Comparison of ENCODE assay signal across 13 mouse cellular contexts in the genomic region with DNA sequence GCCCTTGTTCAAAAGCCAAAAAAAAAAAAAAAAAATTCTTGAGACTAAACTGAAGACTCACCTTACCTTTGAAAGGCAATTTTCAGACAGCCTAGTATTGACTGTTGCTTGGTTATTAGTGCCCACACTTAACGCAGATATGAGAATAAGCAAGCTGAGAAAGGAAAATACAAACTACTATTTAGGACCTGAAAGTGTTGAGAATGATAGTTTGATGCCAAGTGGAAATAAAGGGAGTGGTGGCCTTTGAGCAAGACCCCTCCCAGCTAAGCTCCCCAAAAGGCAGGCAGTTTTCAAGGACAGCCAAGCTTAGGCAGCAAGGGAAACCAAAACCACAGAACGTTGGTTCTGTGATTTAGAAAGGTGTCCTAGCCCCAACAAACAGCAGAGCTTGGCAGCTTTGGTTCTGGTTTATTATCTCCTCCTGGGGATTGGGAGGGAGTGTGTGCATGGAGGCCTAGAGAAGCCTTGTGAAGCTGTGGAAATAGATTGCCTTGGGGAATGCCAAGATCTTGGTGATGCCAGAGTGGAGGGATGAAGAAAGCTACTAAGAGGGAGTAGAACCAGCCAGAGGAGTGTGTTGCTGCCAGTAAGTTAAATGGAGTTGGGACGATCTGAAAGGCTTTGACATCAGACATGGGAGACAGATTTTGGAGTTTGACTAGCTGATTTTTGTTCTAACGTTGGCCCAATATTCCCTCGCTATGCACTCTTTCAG. TPM values are rescaled to one million over a fixed set of nuclear protein-coding genes. Genes with fewer than 3 reads are reported as not detected.
DNase-seq lines count a peak whose midpoint lies in the region; ATAC-seq and TF ChIP-seq lines count a peak whose summit lies in the region.
"Had no signal": no experiment of that assay in that cellular context is flagged by ENCODE, and none has a peak within 500 bp of the region (broad histone marks: within the 10 kb centered on the region; RNA-seq: fewer than 3 reads in every experiment).

No protein-coding gene starts in this region.

- no peak for TF ChIP-seq RAD21 in CH12.LX (IDR thresholded peaks at IDR 0.05; ENCODE audit: low read depth, low read length)

- no peaks in the 10 kb centered on the region for H3K27me3 ChIP-seq in forebrain, embryonic 15.5 days
- no peaks in the 10 kb centered on the region for H3K27me3 ChIP-seq in forebrain, embryonic 12.5 days
- no peaks in the 10 kb centered on the region for H3K27me3 ChIP-seq in kidney, postnatal 0 days (ENCODE audit: insufficient read depth, low read length)
- H3K27me3 ChIP-seq in CH12.LX (replicated peaks): no peaks in the 10 kb centered on the region
- no peaks in the 10 kb centered on the region for H3K27me3 ChIP-seq in limb, embryonic 14.5 days (ENCODE audit: control insufficient read depth, insufficient read depth, low read length)
- H3K27me3 ChIP-seq: embryonic facial prominence, embryonic 12.5 days had no signal

- 60% methylated on average over 5 of the region's 5 CpGs for WGBS in forebrain, embryonic 15.5 days
- WGBS in forebrain, embryonic 12.5 days: 71% methylated on average over 5 of the region's 5 CpGs
- 61% methylated on average over 5 of the region's 5 CpGs for WGBS in kidney, postnatal 0 days
- 68% methylated on average over 5 of the region's 5 CpGs for WGBS in limb, embryonic 14.5 days

- no peaks in the 10 kb centered on the region for H3K4me1 ChIP-seq in forebrain, embryonic 15.5 days
- no peaks in the 10 kb centered on the region for H3K4me1 ChIP-seq in forebrain, embryonic 12.5 days
- H3K4me1 ChIP-seq in kidney, postnatal 0 days (replicated peaks; ENCODE audit: insufficient read depth, low read length): no peaks in the 10 kb centered on the region
- H3K4me1 ChIP-seq in CH12.LX (ENCODE audit: control insufficient read depth in 1 of 2, insufficient read depth in 2 of 2): no peaks in the 10 kb centered on the region
- H3K4me1 ChIP-seq in limb, embryonic 14.5 days (ENCODE audit: control insufficient read depth, insufficient read depth, low read length): no peaks in the 10 kb centered on the region
- H3K4me1 ChIP-seq: embryonic facial prominence, embryonic 12.5 days had no signal

- TF ChIP-seq POLR2A in CH12.LX (IDR thresholded peaks at IDR 0.05; ENCODE audit: low read depth, low read length): 0 out of 2 replicates have a peak, but pooled peaks have one; percentile 42
- no peak for TF ChIP-seq POLR2A in limb, embryonic 14.5 days (IDR thresholded peaks at IDR 0.05; ENCODE audit: borderline replicate concordance, extremely low read depth, insufficient read depth, insufficient read length)

- in situ Hi-C loops in CH12.LX (cut with MboI; ENCODE audit: low pct_ligation_motif_present, low pct_unique_long_range_greater_than_20kb, low sequenced_read_pairs): no loop called here

- no peaks in the 10 kb centered on the region for H3K9me3 ChIP-seq in forebrain, embryonic 15.5 days
- H3K9me3 ChIP-seq in forebrain, embryonic 12.5 days: peaks cover 4% of the 10 kb centered on the region; the same call in 1 of the 2 replicates
- H3K9me3 ChIP-seq in kidney, postnatal 0 days (replicated peaks; ENCODE audit: low read length): no peaks in the 10 kb centered on the region
- peaks cover 4% of the 10 kb centered on the region for H3K9me3 ChIP-seq in CH12.LX (replicated peaks; ENCODE audit: low read length)
- no peaks in the 10 kb centered on the region for H3K9me3 ChIP-seq in limb, embryonic 14.5 days (ENCODE audit: control insufficient read depth, low read length)
- H3K9me3 ChIP-seq: embryonic facial prominence, embryonic 12.5 days had no signal

- DNase-seq in kidney, postnatal 0 days (ENCODE audit: low spot score): no peak
- no peak for DNase-seq in kidney, adult 9 months
- DNase-seq in CH12.LX (ENCODE audit: extremely low read depth): no peak
- DNase-seq in limb, embryonic 14.5 days (ENCODE audit: low spot score): no peak
- DNase-seq in layer of hippocampus, adult 18-20 months (ENCODE audit: low spot score in 2 of 2): no peak
- DNase-seq: cerebellum, adult 2 months; gastrocnemius, postnatal 10 days; heart, postnatal 36 days; kidney, adult 2 months had no signal

- no peak overlapping the region for H3K4me2 ChIP-seq in forebrain, embryonic 15.5 days (replicated peaks)
- H3K4me2 ChIP-seq in forebrain, embryonic 12.5 days: no peak overlapping the region
- H3K4me2 ChIP-seq in kidney, postnatal 0 days (ENCODE audit: low read length): no peak overlapping the region
- no peak overlapping the region for H3K4me2 ChIP-seq in CH12.LX (ENCODE audit: insufficient read depth, low read depth, poor library complexity, severe bottlenecking)
- H3K4me2 ChIP-seq in limb, embryonic 14.5 days (replicated peaks; ENCODE audit: low read depth, low read length, severe bottlenecking): no peak overlapping the region
- H3K4me2 ChIP-seq: embryonic facial prominence, embryonic 12.5 days had no signal

- H3K27ac ChIP-seq in forebrain, embryonic 15.5 days (replicated peaks): peak overlapping the region; percentile 14; the same call in 1 of the 2 replicates
- no peak overlapping the region for H3K27ac ChIP-seq in forebrain, embryonic 12.5 days
- 0 out of 2 replicates have a peak overlapping the region, but pooled peaks have one; percentile 19 for H3K27ac ChIP-seq in kidney, postnatal 0 days
- H3K27ac ChIP-seq in CH12.LX (ENCODE audit: insufficient read depth, low read depth): no peak overlapping the region
- H3K27ac ChIP-seq in limb, embryonic 14.5 days (replicated peaks; ENCODE audit: low read depth, low read length): 0 out of 2 replicates have a peak overlapping the region, but pooled peaks have one; percentile 19

- ATAC-seq in forebrain, embryonic 15.5 days (replicated peaks): no peak
- no peak for ATAC-seq in forebrain, embryonic 12.5 days (ENCODE audit: low FRiP score)
- no peak for ATAC-seq in kidney, postnatal 0 days (replicated peaks; ENCODE audit: low FRiP score, low read depth)
- 0 out of 2 replicates have a peak, but pooled peaks have one; percentile 2 for ATAC-seq in limb, embryonic 14.5 days (ENCODE audit: low FRiP score, low read depth)
- ATAC-seq in activated CD4-positive, CD25-positive, alpha-beta regulatory T cell, adult 4 months: no peak

- no peak for TF ChIP-seq CTCF in kidney, postnatal 0 days (IDR thresholded peaks at IDR 0.05; ENCODE audit: low read depth)
- TF ChIP-seq CTCF in CH12.LX (conservative IDR thresholded peaks at IDR 0.05 in 1 of 2, IDR thresholded peaks at IDR 0.05 in 1 of 2; ENCODE audit: low read depth in 2 of 2, low read length in 2 of 2): no peak

- peaks cover 96% of the 10 kb centered on the region for H3K36me3 ChIP-seq in forebrain, embryonic 15.5 days
- H3K36me3 ChIP-seq in forebrain, embryonic 12.5 days (replicated peaks): peaks cover 97% of the 10 kb centered on the region
- peaks cover 87% of the 10 kb centered on the region for H3K36me3 ChIP-seq in kidney, postnatal 0 days (ENCODE audit: insufficient read depth, low read length)
- peaks cover 86 to 92% of the 10 kb centered on the region in 2 experiments for H3K36me3 ChIP-seq in CH12.LX (replicated peaks in 1 of 2; ENCODE audit: control insufficient read depth in 1 of 2, insufficient read depth in 1 of 2, low read length in 1 of 2)
- peaks cover 99% of the 10 kb centered on the region for H3K36me3 ChIP-seq in limb, embryonic 14.5 days (ENCODE audit: control insufficient read depth, insufficient read depth, low read length)

- H3K9ac ChIP-seq in forebrain, embryonic 15.5 days (replicated peaks): no peak overlapping the region
- no peak overlapping the region for H3K9ac ChIP-seq in forebrain, embryonic 12.5 days
- H3K9ac ChIP-seq in kidney, postnatal 0 days (ENCODE audit: low read depth, low read length): no peak overlapping the region
- no peak overlapping the region for H3K9ac ChIP-seq in CH12.LX (ENCODE audit: insufficient read depth, low read depth)
- H3K9ac ChIP-seq in limb, embryonic 14.5 days (ENCODE audit: low read depth, low read length, severe bottlenecking): no peak overlapping the region
- H3K9ac ChIP-seq: embryonic facial prominence, embryonic 12.5 days had no signal

- H3K4me3 ChIP-seq in forebrain, embryonic 15.5 days: no peak overlapping the region
- H3K4me3 ChIP-seq in forebrain, embryonic 12.5 days (replicated peaks): no peak overlapping the region
- no peak overlapping the region for H3K4me3 ChIP-seq in kidney, postnatal 0 days (replicated peaks; ENCODE audit: low read depth, low read length)
- no peak overlapping the region for H3K4me3 ChIP-seq in CH12.LX (replicated peaks in 1 of 3; ENCODE audit: low read depth in 2 of 3, low read length in 2 of 3, poor library complexity in 1 of 3)
- no peak overlapping the region for H3K4me3 ChIP-seq in limb, embryonic 14.5 days (replicated peaks; ENCODE audit: low read length)
- H3K4me3 ChIP-seq: embryonic facial prominence, embryonic 12.5 days had no signal

- no peaks in the 10 kb centered on the region; the same call in 1 of the 2 replicates for H3K79me2 ChIP-seq in CH12.LX (replicated peaks; ENCODE audit: control insufficient read depth, extremely low read depth, insufficient read depth, poor library complexity, severe bottlenecking)

- no peak for TF ChIP-seq EP300 in CH12.LX (IDR thresholded peaks at IDR 0.05; ENCODE audit: low read length)

- dilution Hi-C loops in CH12.LX (cut with MboI; ENCODE audit: extremely low pct_ligation_motif_present, extremely low pct_unique_long_range_greater_than_20kb, low sequenced_read_pairs): no loop called here

RNA-seq across cellular contexts. Expression of a gene that starts 13.1 kb away (rescaled TPM):
- polyA plus RNA-seq in forebrain, embryonic 15.5 days (2015; fragmentation: Nextera tagmentation; extraction: Ambion mirVana): 92.3 and 93.8 TPM in 2 replicates
- polyA plus RNA-seq in forebrain, embryonic 12.5 days (2016; fragmentation: Nextera tagmentation; extraction: Ambion mirVana): 88.9 and 97.8 TPM in 2 replicates
- polyA plus RNA-seq in kidney, postnatal 0 days (2015; fragmentation: Nextera tagmentation; extraction: Ambion mirVana): 46.0 and 50.2 TPM in 2 replicates
- total RNA-seq in CH12.LX (2012; rRNA removed): 73.0 and 73.7 TPM in 2 replicates
- total RNA-seq in CH12.LX (2014; rRNA removed): 21.7 and 26.0 TPM in 2 replicates
- 133 and 152 TPM in 2 replicates for polyA plus RNA-seq in CH12.LX (2012; ENCODE audit: insufficient read length, low read depth)
- 265 and 361 TPM in 2 replicates for polyA plus RNA-seq in limb, embryonic 14.5 days (2012; rRNA removed)
- polyA plus RNA-seq in limb, embryonic 14.5 days (2014; fragmentation: Nextera tagmentation; extraction: Ambion mirVana): 76.2 and 82.8 TPM in 2 replicates
- polyA plus RNA-seq in activated CD4-positive, CD25-positive, alpha-beta regulatory T cell, adult 4 months (2017; shearing (Covaris generic)): 10 to 100 TPM; 26.2 to 34.1 TPM
- total RNA-seq in layer of hippocampus, adult 18-20 months (2021): 100 to 1,000 TPM; 323 to 339 TPM

RNA-seq across cellular contexts. Expression of a gene that starts 16.2 kb away (rescaled TPM):
- polyA plus RNA-seq in forebrain, embryonic 15.5 days (2015; fragmentation: Nextera tagmentation; extraction: Ambion mirVana): 0.28 and 0.31 TPM in 2 replicates
- polyA plus RNA-seq in forebrain, embryonic 12.5 days (2016; fragmentation: Nextera tagmentation; extraction: Ambion mirVana): 0.46 and 0.63 TPM in 2 replicates
- polyA plus RNA-seq in kidney, postnatal 0 days (2015; fragmentation: Nextera tagmentation; extraction: Ambion mirVana): 59.6 and 64.2 TPM in 2 replicates
- total RNA-seq in CH12.LX (2012; rRNA removed) (0.21 TPM in 1 of 2 replicates, not detected in the other), CH12.LX (2014; rRNA removed) (not detected in 2 replicates)
- 0.39 and 0.41 TPM in 2 replicates for polyA plus RNA-seq in CH12.LX (2012; ENCODE audit: insufficient read length, low read depth)
- 1.1 and 1.7 TPM in 2 replicates for polyA plus RNA-seq in limb, embryonic 14.5 days (2012; rRNA removed)
- polyA plus RNA-seq in limb, embryonic 14.5 days (2014; fragmentation: Nextera tagmentation; extraction: Ambion mirVana): 0.26 TPM in 1 of 2 replicates, not detected in the other
- not detected for polyA plus RNA-seq in activated CD4-positive, CD25-positive, alpha-beta regulatory T cell, adult 4 months (2017; shearing (Covaris generic))
- not detected for total RNA-seq in layer of hippocampus, adult 18-20 months (2021)
- total RNA-seq: gastrocnemius, postnatal 10 days; heart, postnatal 36 days had no signal

RNA-seq across cellular contexts. Expression of a gene that starts 16.6 kb away (rescaled TPM):
- polyA plus RNA-seq in forebrain, embryonic 15.5 days (2015; fragmentation: Nextera tagmentation; extraction: Ambion mirVana): 185 and 208 TPM in 2 replicates
- polyA plus RNA-seq in forebrain, embryonic 12.5 days (2016; fragmentation: Nextera tagmentation; extraction: Ambion mirVana): 221 and 231 TPM in 2 replicates
- 79.2 and 94.5 TPM in 2 replicates for polyA plus RNA-seq in kidney, postnatal 0 days (2015; fragmentation: Nextera tagmentation; extraction: Ambion mirVana)
- total RNA-seq in CH12.LX (2012; rRNA removed) (80.4 and 87.1 TPM in 2 replicates), CH12.LX (2014; rRNA removed) (27.8 and 31.3 TPM in 2 replicates)
- 234 and 313 TPM in 2 replicates for polyA plus RNA-seq in CH12.LX (2012; ENCODE audit: insufficient read length, low read depth)
- polyA plus RNA-seq in limb, embryonic 14.5 days (2012; rRNA removed): 404 and 512 TPM in 2 replicates
- 192 and 196 TPM in 2 replicates for polyA plus RNA-seq in limb, embryonic 14.5 days (2014; fragmentation: Nextera tagmentation; extraction: Ambion mirVana)
- polyA plus RNA-seq in activated CD4-positive, CD25-positive, alpha-beta regulatory T cell, adult 4 months (2017; shearing (Covaris generic)): 10 to 100 TPM; 38.8 to 78.9 TPM
- total RNA-seq in layer of hippocampus, adult 18-20 months (2021): 100 to 1,000 TPM; 317 to 343 TPM

RNA-seq across cellular contexts. Expression of a gene that starts 21.9 kb away (rescaled TPM):
- polyA plus RNA-seq in forebrain, embryonic 15.5 days (2015; fragmentation: Nextera tagmentation; extraction: Ambion mirVana): 8.7 TPM in 2 replicates
- polyA plus RNA-seq in forebrain, embryonic 12.5 days (2016; fragmentation: Nextera tagmentation; extraction: Ambion mirVana): 5.3 and 7.2 TPM in 2 replicates
- 10.5 and 11.9 TPM in 2 replicates for polyA plus RNA-seq in kidney, postnatal 0 days (2015; fragmentation: Nextera tagmentation; extraction: Ambion mirVana)
- total RNA-seq in CH12.LX (2012; rRNA removed) (15.6 and 17.0 TPM in 2 replicates), CH12.LX (2014; rRNA removed) (8.8 and 11.9 TPM in 2 replicates)
- polyA plus RNA-seq in CH12.LX (2012; ENCODE audit: insufficient read length, low read depth): 8.7 and 13.8 TPM in 2 replicates
- 5.7 and 6.6 TPM in 2 replicates for polyA plus RNA-seq in limb, embryonic 14.5 days (2012; rRNA removed)
- 6.4 and 8.2 TPM in 2 replicates for polyA plus RNA-seq in limb, embryonic 14.5 days (2014; fragmentation: Nextera tagmentation; extraction: Ambion mirVana)
- polyA plus RNA-seq in activated CD4-positive, CD25-positive, alpha-beta regulatory T cell, adult 4 months (2017; shearing (Covaris generic)): 10 to 100 TPM; 22.6 to 26.3 TPM
- total RNA-seq in layer of hippocampus, adult 18-20 months (2021): 10 to 100 TPM; 22.5 to 28.9 TPM

RNA-seq across cellular contexts. Expression of a gene that starts 26.2 kb away (rescaled TPM):
- polyA plus RNA-seq in forebrain, embryonic 15.5 days (2015; fragmentation: Nextera tagmentation; extraction: Ambion mirVana): 307 and 309 TPM in 2 replicates
- polyA plus RNA-seq in forebrain, embryonic 12.5 days (2016; fragmentation: Nextera tagmentation; extraction: Ambion mirVana): 283 and 284 TPM in 2 replicates
- 300 and 312 TPM in 2 replicates for polyA plus RNA-seq in kidney, postnatal 0 days (2015; fragmentation: Nextera tagmentation; extraction: Ambion mirVana)
- total RNA-seq in CH12.LX (2012; rRNA removed): 130 and 143 TPM in 2 replicates
- 85.3 and 89.3 TPM in 2 replicates for total RNA-seq in CH12.LX (2014; rRNA removed)
- 267 and 348 TPM in 2 replicates for polyA plus RNA-seq in CH12.LX (2012; ENCODE audit: insufficient read length, low read depth)
- 181 and 250 TPM in 2 replicates for polyA plus RNA-seq in limb, embryonic 14.5 days (2012; rRNA removed)
- 275 and 308 TPM in 2 replicates for polyA plus RNA-seq in limb, embryonic 14.5 days (2014; fragmentation: Nextera tagmentation; extraction: Ambion mirVana)
- polyA plus RNA-seq in activated CD4-positive, CD25-positive, alpha-beta regulatory T cell, adult 4 months (2017; shearing (Covaris generic)): 100 to 1,000 TPM; 274 to 355 TPM
- 100 to 1,000 TPM; 179 to 185 TPM for total RNA-seq in layer of hippocampus, adult 18-20 months (2021)

Comparison
In these comparisons a context has a peak if more than half of its experiments do, and no peak if none do; other contexts are left out.
1. H3K27ac ChIP-seq: peak in forebrain, embryonic 15.5 days (single experiment), kidney, postnatal 0 days (single experiment) and limb, embryonic 14.5 days (single experiment); none in forebrain, embryonic 12.5 days (single experiment) and CH12.LX (single experiment).
2. RNA of a gene that starts 16.2 kb away (polyA plus RNA-seq): 59.6 to 64.2 TPM in kidney, postnatal 0 days; 0.26 to 1.7 TPM in limb, embryonic 14.5 days, 0.46 to 0.63 TPM in forebrain, embryonic 12.5 days, 0.39 to 0.41 TPM in CH12.LX, 0.28 to 0.31 TPM in forebrain, embryonic 15.5 days and not detected in activated CD4-positive, CD25-positive, alpha-beta regulatory T cell, adult 4 months; every median in the first group is over 10 times any median in the second.